Mouse (Mus musculus): ENCODE measurements around the gene Nol4l. TPM values are rescaled to one million over a fixed set of nuclear protein-coding genes. Genes with fewer than 3 reads are reported as not detected.

Nol4l gene
- polyA plus RNA-seq, 1 experiment from 2014 or later: 36.8 TPM

DNA sequence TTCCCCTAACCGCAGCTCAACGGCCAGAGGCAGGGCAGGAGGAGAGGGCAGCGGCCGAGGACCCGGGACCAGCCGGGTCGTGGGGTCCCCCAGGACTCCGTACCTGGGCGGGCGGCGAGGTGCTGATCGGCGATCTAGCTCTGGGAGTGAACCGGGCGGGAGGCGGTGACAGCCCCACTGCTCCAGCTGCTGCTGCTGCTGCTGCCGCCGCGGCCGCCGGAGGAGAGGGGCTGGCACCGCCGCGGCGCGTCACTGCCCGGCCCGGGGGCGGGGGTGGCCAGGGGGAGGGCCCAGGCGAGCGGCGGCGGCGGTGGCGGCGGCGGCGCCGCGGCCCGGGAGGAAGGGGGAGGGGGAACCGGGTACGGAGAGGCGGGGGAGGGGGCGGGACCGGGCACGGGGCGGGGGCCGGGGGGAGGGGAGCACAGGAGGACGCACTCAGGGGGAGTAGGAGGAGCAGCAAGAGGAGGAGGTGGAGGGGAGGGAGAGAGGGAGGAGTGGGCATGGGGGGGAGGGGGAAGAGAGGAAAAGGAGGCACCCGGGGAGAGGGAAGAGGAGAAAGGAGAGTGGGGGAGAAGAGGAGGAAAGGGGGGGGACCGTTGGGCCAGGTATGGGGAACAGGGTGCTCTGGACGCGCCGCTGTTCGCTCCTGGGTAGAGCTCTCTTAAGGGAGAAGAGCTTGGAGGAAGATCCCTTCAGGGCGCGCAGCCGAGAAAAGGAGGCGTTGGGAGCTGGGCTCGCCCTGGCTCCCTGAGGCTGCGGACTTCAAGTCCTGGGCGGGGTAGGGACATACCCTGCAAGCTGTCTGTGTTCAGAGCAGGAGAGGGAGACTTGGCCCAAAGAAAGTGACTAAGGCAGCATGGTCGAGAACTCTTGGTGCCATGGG, 85.3 kb downstream of the Nol4l start:
- peak overlapping the region; percentile 96 for H3K9ac ChIP-seq
- WGBS: under 1% methylated on average over 25 of the region's 64 CpGs
- H3K4me1 ChIP-seq: peaks cover 45% of the 10 kb centered on the region
- H3K27ac ChIP-seq: peak overlapping the region; percentile 98
- peak overlapping the region; percentile 83 for H3K4me3 ChIP-seq
- H3K36me3 ChIP-seq: no peaks in the 10 kb centered on the region
- H3K4me2 ChIP-seq (replicated peaks): peak overlapping the region; percentile 98
- H3K9me3 ChIP-seq (replicated peaks): no peaks in the 10 kb centered on the region
- H3K27me3 ChIP-seq: no peaks in the 10 kb centered on the region
- peak; percentile 67 for ATAC-seq (ENCODE audit: low FRiP score)

DNA sequence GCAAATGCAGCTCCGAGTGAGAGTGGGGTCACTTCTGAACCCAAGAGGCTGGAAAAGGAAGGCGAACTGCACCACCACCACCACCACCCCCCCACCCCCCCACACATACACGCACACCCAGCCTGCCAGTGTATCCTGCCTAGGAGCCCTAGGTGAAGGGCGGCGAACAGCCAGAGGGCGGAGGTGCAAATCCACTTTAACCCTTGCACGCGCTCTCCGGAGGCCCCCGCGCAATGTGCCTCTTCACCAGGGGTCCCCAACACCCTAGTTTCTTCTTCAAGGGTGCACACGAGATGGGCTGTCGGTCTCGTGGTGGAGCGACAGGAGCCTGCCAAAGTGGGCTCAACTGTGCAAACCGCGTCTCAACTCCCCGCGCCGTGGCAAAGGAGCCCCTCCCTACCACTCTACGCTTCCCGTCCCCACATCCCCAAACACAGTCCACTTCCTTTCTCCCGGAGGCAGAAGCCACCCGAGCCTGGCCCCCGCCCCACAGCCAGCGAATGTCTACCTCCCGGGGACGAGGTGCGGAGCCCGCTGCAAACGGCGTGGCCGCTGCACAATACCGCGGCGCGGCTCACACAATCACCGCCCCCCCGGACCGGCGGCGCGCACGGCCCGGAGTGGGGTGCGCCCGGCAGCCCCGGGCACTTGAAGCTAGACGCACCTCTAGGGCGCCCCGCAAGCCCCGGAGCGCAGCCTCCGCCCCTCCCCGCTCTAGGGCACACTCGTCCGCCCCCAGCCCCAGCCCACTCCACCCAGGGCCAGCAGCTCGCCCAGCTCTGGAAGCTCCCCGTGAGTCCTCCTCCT, 86.1 kb downstream of the Nol4l start:
- H3K36me3 ChIP-seq: no peaks in the 10 kb centered on the region
- peak; percentile 44 for ATAC-seq (ENCODE audit: low FRiP score)
- peak overlapping the region; percentile 96 for H3K9ac ChIP-seq
- peak overlapping the region; percentile 98 for H3K4me2 ChIP-seq (replicated peaks)
- H3K4me1 ChIP-seq: peaks cover 50% of the 10 kb centered on the region
- H3K9me3 ChIP-seq (replicated peaks): no peaks in the 10 kb centered on the region
- no peaks in the 10 kb centered on the region for H3K27me3 ChIP-seq
- H3K4me3 ChIP-seq: peak overlapping the region; percentile 83
- peak overlapping the region; percentile 98 for H3K27ac ChIP-seq
- WGBS: under 1% methylated on average over 59 of the region's 59 CpGs

DNA sequence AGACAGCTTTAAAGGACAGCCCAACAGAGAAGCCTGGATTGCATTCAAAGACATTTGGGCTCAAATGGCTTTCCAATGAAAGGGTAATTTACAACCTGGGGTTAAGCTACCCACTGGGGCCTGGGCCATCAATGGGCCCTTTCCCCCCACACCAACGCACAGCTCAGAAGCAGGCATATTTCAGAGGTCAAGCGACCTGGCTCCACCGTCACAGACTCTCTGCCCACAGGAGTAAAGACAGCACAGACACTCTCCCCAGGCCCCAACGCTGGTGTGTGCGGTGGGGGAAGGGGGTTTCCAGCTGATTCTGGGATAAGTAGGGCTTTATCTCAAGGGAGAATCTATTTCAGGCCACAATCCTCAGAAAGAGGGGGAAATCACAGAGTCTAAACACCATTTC, 87.1 kb downstream of the Nol4l start:
- H3K9me3 ChIP-seq (replicated peaks): no peaks in the 10 kb centered on the region
- peak overlapping the region; percentile 96 for H3K9ac ChIP-seq
- no peak for ATAC-seq (ENCODE audit: low FRiP score)
- H3K27ac ChIP-seq: peak overlapping the region; percentile 98
- no peaks in the 10 kb centered on the region for H3K27me3 ChIP-seq
- peak overlapping the region; percentile 83 for H3K4me3 ChIP-seq
- peak overlapping the region; percentile 98 for H3K4me2 ChIP-seq (replicated peaks)
- WGBS: 1% methylated on average over 5 of the region's 5 CpGs
- H3K36me3 ChIP-seq: no peaks in the 10 kb centered on the region
- peaks cover 54% of the 10 kb centered on the region for H3K4me1 ChIP-seq

DNA sequence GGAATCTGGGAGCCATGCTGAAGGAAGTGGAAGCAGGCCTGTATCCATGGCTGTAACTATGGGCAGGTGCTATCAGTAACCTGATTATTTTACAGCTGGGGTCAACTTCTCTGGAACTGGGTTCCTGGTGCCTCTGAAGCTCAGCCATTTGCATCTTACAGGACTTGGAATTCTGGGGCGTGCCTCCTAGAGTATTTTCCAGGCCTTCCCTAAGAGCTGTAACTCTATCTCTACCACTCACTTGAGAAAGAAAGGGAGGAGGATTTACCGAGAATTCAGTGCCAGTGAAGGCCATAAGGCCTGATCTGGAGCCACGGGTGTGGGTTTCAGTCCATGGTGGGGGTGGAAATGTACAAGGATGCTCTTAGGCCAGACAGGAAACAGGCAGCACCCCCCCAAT, 88.5 kb downstream of the Nol4l start:
- Histone ChIP-seq H3K36me3 (peaks cover 3% of the 10 kb centered on the region; the same call in 1 of the 2 replicates), H3K4me3 (peak overlapping the region; percentile 83; the same call in 1 of the 2 replicates), H3K4me1 (peaks cover 63% of the 10 kb centered on the region), H3K4me2 (replicated peaks) (peak overlapping the region; percentile 98), H3K27ac (peak overlapping the region; percentile 98), H3K9ac (0 out of 2 replicates have a peak overlapping the region, but pooled peaks have one; percentile 15), H3K9me3 (replicated peaks) (no peaks in the 10 kb centered on the region), H3K27me3 (no peaks in the 10 kb centered on the region)
- no peak for ATAC-seq (ENCODE audit: low FRiP score)
- WGBS: 32% methylated on average over 3 of the region's 3 CpGs

DNA sequence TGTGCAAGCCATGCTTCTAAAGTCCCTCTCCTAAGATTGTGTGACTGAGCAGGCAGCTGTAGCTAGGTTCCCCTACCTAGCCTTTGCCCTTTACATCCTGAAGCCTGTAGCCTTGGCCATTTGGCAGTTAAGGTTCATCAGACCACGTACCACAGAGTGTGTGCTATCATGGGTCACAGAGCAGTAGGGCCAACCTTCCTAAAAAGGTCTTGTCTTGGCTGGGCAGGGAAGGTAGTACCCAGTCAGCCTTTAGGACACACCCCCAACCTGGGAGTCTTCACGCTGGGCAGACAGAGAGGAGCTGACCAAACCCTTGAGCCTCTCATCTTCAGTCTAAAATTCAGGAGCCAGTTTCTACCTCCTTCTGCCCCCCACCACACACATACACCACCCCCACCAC, 89.0 kb downstream of the Nol4l start:
- H3K9me3 ChIP-seq (replicated peaks): no peaks in the 10 kb centered on the region
- 67% methylated on average over 2 of the region's 2 CpGs for WGBS
- H3K27me3 ChIP-seq: no peaks in the 10 kb centered on the region
- peaks cover 64% of the 10 kb centered on the region for H3K4me1 ChIP-seq
- H3K9ac ChIP-seq: 0 out of 2 replicates have a peak overlapping the region, but pooled peaks have one; percentile 15
- peaks cover 7% of the 10 kb centered on the region for H3K36me3 ChIP-seq
- peak overlapping the region; percentile 45; the same call in 1 of the 2 replicates for H3K27ac ChIP-seq
- H3K4me3 ChIP-seq: 0 out of 2 replicates have a peak overlapping the region, but pooled peaks have one; percentile 83
- ATAC-seq (ENCODE audit: low FRiP score): no peak
- peak overlapping the region; percentile 98 for H3K4me2 ChIP-seq (replicated peaks)

- no peak for ATAC-seq (ENCODE audit: low FRiP score)
- no peaks in the 10 kb centered on the region for H3K27me3 ChIP-seq
- H3K27ac ChIP-seq: peak overlapping the region; percentile 71; the same call in 1 of the 2 replicates
- peak overlapping the region; percentile 1 for H3K4me2 ChIP-seq (replicated peaks)
- H3K4me1 ChIP-seq: peaks cover 88% of the 10 kb centered on the region
- 25% methylated on average over 2 of the region's 2 CpGs for WGBS
- H3K9me3 ChIP-seq (replicated peaks): no peaks in the 10 kb centered on the region
- H3K4me3 ChIP-seq: peak overlapping the region; percentile 7; the same call in 1 of the 2 replicates
- peaks cover 37% of the 10 kb centered on the region for H3K36me3 ChIP-seq
- H3K9ac ChIP-seq: 0 out of 2 replicates have a peak overlapping the region, but pooled peaks have one; percentile 2
Measured at GRCm38 (mm10) chr2:153437306-153437659, 92.5 kb downstream of the Nol4l start.

DNA sequence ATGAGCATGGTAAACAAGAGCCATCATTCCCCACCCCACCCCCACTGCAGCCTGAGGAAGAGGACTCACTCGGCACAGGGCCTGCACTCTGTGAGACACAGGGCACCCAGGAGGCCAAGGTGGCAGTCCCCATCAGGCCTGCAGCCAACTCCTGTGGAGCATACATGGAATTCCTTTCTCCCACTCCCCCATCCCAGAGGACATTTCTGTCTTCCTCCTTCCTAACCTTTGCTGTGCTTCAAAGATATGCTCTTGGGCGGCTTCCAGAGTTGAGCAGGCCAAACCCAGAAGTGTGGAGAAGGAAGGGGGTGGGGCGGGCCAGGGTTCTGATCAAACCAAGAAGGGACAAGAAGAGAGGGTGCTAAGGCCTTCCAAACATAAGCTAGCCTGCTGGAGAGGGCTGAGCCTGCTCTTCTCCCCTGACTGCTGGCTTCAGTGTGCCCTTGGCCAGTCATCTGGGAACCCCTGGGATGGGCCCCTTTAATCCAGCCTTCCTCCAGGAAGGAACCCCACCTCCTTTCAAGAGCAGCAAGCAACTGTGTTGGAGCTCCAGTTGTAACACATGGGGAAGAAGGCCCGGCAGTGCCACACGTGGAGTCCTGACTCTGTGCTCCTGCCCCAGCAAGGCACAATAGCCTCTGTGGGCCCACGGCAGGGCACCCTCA, 93.0 kb downstream of the Nol4l start:
- peak overlapping the region; percentile 1 for H3K4me2 ChIP-seq (replicated peaks)
- H3K9me3 ChIP-seq (replicated peaks): no peaks in the 10 kb centered on the region
- peaks cover 42% of the 10 kb centered on the region for H3K36me3 ChIP-seq
- H3K4me3 ChIP-seq: peak overlapping the region; percentile 7; the same call in 1 of the 2 replicates
- peaks cover 87% of the 10 kb centered on the region for H3K4me1 ChIP-seq
- peak overlapping the region; percentile 71 for H3K27ac ChIP-seq
- 32% methylated on average over 6 of the region's 6 CpGs for WGBS
- no peaks in the 10 kb centered on the region for H3K27me3 ChIP-seq
- ATAC-seq (ENCODE audit: low FRiP score): no peak
- H3K9ac ChIP-seq: peak overlapping the region; percentile 2; the same call in 1 of the 2 replicates

DNA sequence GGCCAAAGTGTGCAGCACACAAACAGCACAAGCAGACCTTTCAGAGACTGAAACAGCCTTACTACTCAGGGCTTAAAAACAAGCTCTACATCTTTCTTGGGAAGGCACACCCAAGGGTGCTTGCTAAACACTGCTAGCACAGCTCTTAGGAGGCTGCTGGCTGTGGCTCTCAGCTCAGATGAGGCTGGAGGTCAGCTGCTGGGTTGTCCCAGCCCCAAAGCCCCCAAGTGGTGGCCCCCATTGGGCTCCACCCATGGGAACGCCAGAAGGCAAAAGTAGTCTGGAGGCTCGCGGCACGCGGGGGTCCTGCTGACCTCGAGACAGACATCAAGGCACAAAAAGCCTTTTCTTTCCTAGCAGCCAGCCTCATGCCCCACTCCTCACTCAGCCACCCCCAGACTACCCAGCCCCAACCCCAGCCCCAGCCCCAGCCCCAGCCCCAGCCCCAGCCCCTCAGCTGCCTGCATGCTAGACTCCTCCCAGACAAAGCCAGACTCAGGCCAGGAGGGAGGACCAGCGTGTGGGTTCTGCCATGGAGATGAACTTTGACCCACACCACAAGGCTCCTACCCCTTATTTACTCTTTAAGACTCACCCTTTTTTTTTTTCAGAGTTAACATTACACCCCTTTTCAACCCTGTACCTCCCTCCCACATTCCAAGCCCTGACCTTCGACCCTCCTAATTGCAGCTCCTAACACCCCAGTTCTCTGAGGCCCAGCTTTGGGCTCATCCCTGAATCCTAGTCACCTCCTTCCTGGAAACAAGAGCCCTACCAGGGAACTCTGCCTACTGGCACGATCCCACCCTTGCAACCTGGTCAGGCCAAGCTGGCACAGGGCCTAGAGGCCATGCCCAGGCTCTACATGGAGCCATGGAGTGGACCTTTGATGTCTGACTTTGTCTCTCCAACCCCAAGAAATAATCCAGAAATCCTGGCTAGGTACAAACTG, 94.6 kb downstream of the Nol4l start:
- Histone ChIP-seq H3K36me3 (peaks cover 58% of the 10 kb centered on the region), H3K4me3 (no peak overlapping the region), H3K4me2 (replicated peaks) (peak overlapping the region; percentile 19), H3K4me1 (peaks cover 71% of the 10 kb centered on the region), H3K9me3 (replicated peaks) (no peaks in the 10 kb centered on the region), H3K27me3 (no peaks in the 10 kb centered on the region), H3K9ac (peak overlapping the region; percentile 13; the same call in 1 of the 2 replicates), H3K27ac (peak overlapping the region; percentile 67)
- 10% methylated on average over 9 of the region's 9 CpGs for WGBS
- ATAC-seq (ENCODE audit: low FRiP score): peak; percentile 39; the same call in 1 of the 2 replicates

- 57% methylated on average over 3 of the region's 3 CpGs for WGBS
- Histone ChIP-seq H3K36me3 (peaks cover 69% of the 10 kb centered on the region), H3K9me3 (replicated peaks) (no peaks in the 10 kb centered on the region), H3K4me1 (peaks cover 65% of the 10 kb centered on the region), H3K27me3 (no peaks in the 10 kb centered on the region), H3K9ac (no peak overlapping the region), H3K4me2 (replicated peaks) (no peak overlapping the region), H3K4me3 (no peak overlapping the region), H3K27ac (peak overlapping the region; percentile 12; the same call in 1 of the 2 replicates)
- ATAC-seq (ENCODE audit: low FRiP score): no peak
Measured at GRCm38 (mm10) chr2:153433859-153434258, 95.9 kb downstream of the Nol4l start.

GRCm38 (mm10) chr2:153432492-153432891, 97.3 kb downstream of the Nol4l start:
- peaks cover 76% of the 10 kb centered on the region for H3K36me3 ChIP-seq
- WGBS: 23% methylated on average over 7 of the region's 7 CpGs
- no peak overlapping the region for H3K4me2 ChIP-seq (replicated peaks)
- H3K4me3 ChIP-seq: no peak overlapping the region
- peak overlapping the region; percentile 9; the same call in 1 of the 2 replicates for H3K27ac ChIP-seq
- H3K4me1 ChIP-seq: peaks cover 60% of the 10 kb centered on the region
- no peaks in the 10 kb centered on the region for H3K27me3 ChIP-seq
- no peaks in the 10 kb centered on the region for H3K9me3 ChIP-seq (replicated peaks)
- H3K9ac ChIP-seq: no peak overlapping the region
- ATAC-seq (ENCODE audit: low FRiP score): no peak

DNA sequence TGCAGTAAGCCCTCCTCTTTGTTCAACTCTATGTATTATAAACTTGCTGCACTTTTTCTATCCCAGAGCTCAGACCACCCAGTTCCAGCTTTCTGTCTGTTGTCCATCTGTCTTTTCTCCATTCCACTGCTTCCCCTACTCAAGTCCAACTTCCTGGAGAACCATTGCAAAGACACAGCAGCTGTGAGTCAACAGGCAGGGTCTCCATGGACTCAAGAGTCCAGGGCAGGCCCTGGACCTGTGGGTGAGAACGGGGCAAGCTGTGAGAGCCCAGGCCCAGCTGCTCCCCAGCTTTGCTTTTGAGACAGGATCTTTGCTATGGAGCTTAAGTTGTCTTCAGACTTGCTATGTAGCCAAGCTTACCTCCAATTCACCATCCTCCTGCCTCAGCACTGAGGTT, 99.2 kb downstream of the Nol4l start:
- 88% methylated on average over 1 of the region's 1 CpGs for WGBS
- Histone ChIP-seq H3K27me3 (no peaks in the 10 kb centered on the region), H3K4me3 (no peak overlapping the region), H3K9me3 (replicated peaks) (no peaks in the 10 kb centered on the region), H3K4me2 (replicated peaks) (no peak overlapping the region), H3K9ac (no peak overlapping the region), H3K27ac (no peak overlapping the region), H3K4me1 (peaks cover 58% of the 10 kb centered on the region), H3K36me3 (peaks cover 70% of the 10 kb centered on the region)
- no peak for ATAC-seq (ENCODE audit: low FRiP score)

All from hindbrain, embryonic 12.5 days (tissue).